Mouse (Mus musculus) limb, embryonic 11.5 days (tissue): ENCODE data around the gene Pip5kl1. TPM values are rescaled to one million over a fixed set of nuclear protein-coding genes. Genes with fewer than 3 reads are reported as not detected.

Experiments used
- ATAC-seq: fragments of 200-750 bp; cut with Nextera tagmentation; 2 replicates; pipeline ENCODE4 v1.8.0; 2017; ENCODE audit warnings: low read depth; ENCODE audit not compliant: insufficient number of reproducible peaks, low FRiP score, low TSS enrichment
- DNase-seq: peaks from one replicate; pipeline ENCODE4 v3.0.0-alpha.2; 2015; ENCODE audit warnings: low spot score
- H3K27ac ChIP-seq: fragments of 300-500 bp; sonication (generic); replicated peaks from 2 replicates; pipeline ENCODE4 v1.5.1; 2014; ENCODE audit warnings: low read depth, mild to moderate bottlenecking, low read length
- H3K27me3 ChIP-seq: fragments of 300-500 bp; sonication (generic); 2 replicates; pipeline ENCODE4 v1.6.1; 2014; ENCODE audit warnings: mild to moderate bottlenecking, low read length, mixed read lengths; ENCODE audit not compliant: control insufficient read depth, insufficient read depth
- H3K36me3 ChIP-seq: fragments of 300-500 bp; sonication (generic); 2 replicates; pipeline ENCODE4 v1.6.1; 2014; ENCODE audit warnings: mild to moderate bottlenecking, low read length, moderate library complexity, mixed read lengths; ENCODE audit not compliant: control insufficient read depth, insufficient read depth
- H3K4me1 ChIP-seq: fragments of 300-500 bp; sonication (generic); 2 replicates; pipeline ENCODE4 v1.6.1; 2014; ENCODE audit warnings: low read length, mixed read lengths; ENCODE audit not compliant: control insufficient read depth, insufficient read depth
- H3K4me2 ChIP-seq: fragments of 300-500 bp; sonication (generic); 2 replicates; pipeline ENCODE4 v1.6.1; 2014; ENCODE audit warnings: low read depth, mild to moderate bottlenecking, moderate library complexity; ENCODE audit not compliant: severe bottlenecking
- H3K4me3 ChIP-seq: fragments of 300-500 bp; sonication (generic); 2 replicates; pipeline ENCODE4 v1.5.1; 2014; ENCODE audit warnings: low read depth, low read length
- H3K9ac ChIP-seq: fragments of 300-500 bp; sonication (generic); 2 replicates; pipeline ENCODE4 v1.6.1; 2014; ENCODE audit warnings: mild to moderate bottlenecking, low read length
- H3K9me3 ChIP-seq: fragments of 300-500 bp; sonication (generic); 2 replicates; pipeline ENCODE4 v1.6.1; 2016; ENCODE audit warnings: low read length; ENCODE audit not compliant: control insufficient read depth
- WGBS: fragments of 180-500 bp; shearing (Covaris S2); extraction: QIAGEN DNeasy Blood & Tissue Kit; methylation state at CpG from one replicate; pipeline ENCODE4 v1.1.7; 2014; 5-methylcytosine and 5-hydroxymethylcytosine counted together
- polyA plus RNA-seq: library from polyadenylated mRNA; unstranded; fragments of >200 nt; fragmentation: Nextera tagmentation; extraction: Ambion mirVana; gene quantifications from 2 replicates; pipeline ENCODE4 v1.2.1, GENCODE M21; 2014

Gene Pip5kl1
- polyA plus RNA-seq, 1 experiment from 2014 or later: 3.3 TPM

- Histone ChIP-seq H3K4me3 (no peak overlapping the region), H3K9ac (no peak overlapping the region)
These were observed 32.5 kb upstream of the Pip5kl1 start for GRCm38 (mm10) chr2:32541986-32542573.

GRCm38 (mm10) chr2:32543031-32543449 lies 31.6 kb upstream of the Pip5kl1 start:
- H3K9me3 ChIP-seq: no peaks in the 10 kb centered on the region
- H3K4me1 ChIP-seq: peaks cover 9% of the 10 kb centered on the region
- H3K4me2 ChIP-seq: no peak overlapping the region
- no peak overlapping the region for H3K27ac ChIP-seq
- H3K9ac ChIP-seq: no peak overlapping the region
- H3K36me3 ChIP-seq: no peaks in the 10 kb centered on the region
- DNase-seq (no peak), ATAC-seq (no peak)
- H3K27me3 ChIP-seq: no peaks in the 10 kb centered on the region
- H3K4me3 ChIP-seq: no peak overlapping the region
- WGBS: 93% methylated on average over 3 of the region's 3 CpGs

More at GRCm38 (mm10) chr2:32541986-32542573, 32.5 kb upstream of the Pip5kl1 start:
- no peaks in the 10 kb centered on the region for H3K27me3 ChIP-seq
- no peaks in the 10 kb centered on the region for H3K36me3 ChIP-seq
- ATAC-seq (no peak), DNase-seq (no peak)
- H3K27ac ChIP-seq: no peak overlapping the region
- H3K4me2 ChIP-seq: no peak overlapping the region
- 92% methylated on average over 4 of the region's 4 CpGs for WGBS
- peaks cover 18% of the 10 kb centered on the region for H3K4me1 ChIP-seq
- no peaks in the 10 kb centered on the region for H3K9me3 ChIP-seq

GRCm38 (mm10) chr2:32546951-32547350 lies 27.6 kb upstream of the Pip5kl1 start:
- Histone ChIP-seq H3K4me3 (no peak overlapping the region), H3K27ac (no peak overlapping the region), H3K36me3 (no peaks in the 10 kb centered on the region), H3K4me2 (no peak overlapping the region), H3K27me3 (no peaks in the 10 kb centered on the region), H3K9ac (no peak overlapping the region), H3K4me1 (peaks cover 4% of the 10 kb centered on the region; the same call in 1 of the 2 replicates), H3K9me3 (no peaks in the 10 kb centered on the region)
- ATAC-seq (no peak), DNase-seq (no peak)
- 81% methylated on average over 1 of the region's 1 CpGs for WGBS

GRCm38 (mm10) chr2:32547380-32547779 lies 27.2 kb upstream of the Pip5kl1 start:
- no peak for ATAC-seq
- Histone ChIP-seq H3K27me3 (no peaks in the 10 kb centered on the region), H3K9me3 (no peaks in the 10 kb centered on the region), H3K4me3 (no peak overlapping the region), H3K4me2 (no peak overlapping the region), H3K4me1 (peaks cover 4% of the 10 kb centered on the region; the same call in 1 of the 2 replicates), H3K9ac (no peak overlapping the region), H3K27ac (no peak overlapping the region), H3K36me3 (no peaks in the 10 kb centered on the region)
- WGBS: 89% methylated on average over 5 of the region's 5 CpGs
- DNase-seq: no peak

- Histone ChIP-seq H3K4me2 (no peak overlapping the region), H3K9me3 (no peaks in the 10 kb centered on the region), H3K4me1 (peaks cover 4% of the 10 kb centered on the region; the same call in 1 of the 2 replicates), H3K9ac (no peak overlapping the region), H3K4me3 (no peak overlapping the region), H3K27me3 (no peaks in the 10 kb centered on the region), H3K36me3 (no peaks in the 10 kb centered on the region), H3K27ac (no peak overlapping the region)
- WGBS: 94% methylated on average over 7 of the region's 7 CpGs
- DNase-seq (no peak), ATAC-seq (no peak)
These were observed 26.4 kb upstream of the Pip5kl1 start for GRCm38 (mm10) chr2:32547964-32548739.

GRCm38 (mm10) chr2:32549171-32549570 lies 25.4 kb upstream of the Pip5kl1 start:
- no peak for DNase-seq
- Histone ChIP-seq H3K4me1 (peaks cover 4% of the 10 kb centered on the region; the same call in 1 of the 2 replicates), H3K4me2 (no peak overlapping the region), H3K4me3 (no peak overlapping the region), H3K27ac (no peak overlapping the region), H3K9ac (no peak overlapping the region), H3K9me3 (no peaks in the 10 kb centered on the region), H3K27me3 (no peaks in the 10 kb centered on the region), H3K36me3 (no peaks in the 10 kb centered on the region)
- no peak for ATAC-seq
- 88% methylated on average over 9 of the region's 9 CpGs for WGBS

- no peak overlapping the region for H3K9ac ChIP-seq
- H3K36me3 ChIP-seq: no peaks in the 10 kb centered on the region
- H3K4me1 ChIP-seq: peaks cover 4% of the 10 kb centered on the region; the same call in 1 of the 2 replicates
- H3K27me3 ChIP-seq: no peaks in the 10 kb centered on the region
- WGBS: 50% methylated on average over 6 of the region's 6 CpGs
- ATAC-seq (no peak), DNase-seq (no peak)
- no peaks in the 10 kb centered on the region for H3K9me3 ChIP-seq
- H3K27ac ChIP-seq: no peak overlapping the region; the same call in 1 of the 2 replicates
- no peak overlapping the region for H3K4me3 ChIP-seq
- H3K4me2 ChIP-seq: no peak overlapping the region
These were observed 24.8 kb upstream of the Pip5kl1 start for GRCm38 (mm10) chr2:32549764-32550163.

- 77% methylated on average over 5 of the region's 5 CpGs for WGBS
- no peaks in the 10 kb centered on the region for H3K9me3 ChIP-seq
- H3K36me3 ChIP-seq: no peaks in the 10 kb centered on the region
- H3K4me3 ChIP-seq: no peak overlapping the region
- H3K27ac ChIP-seq: no peak overlapping the region
- no peaks in the 10 kb centered on the region for H3K27me3 ChIP-seq
- H3K9ac ChIP-seq: no peak overlapping the region
- no peak for DNase-seq
- peaks cover 4% of the 10 kb centered on the region; the same call in 1 of the 2 replicates for H3K4me1 ChIP-seq
- no peak for ATAC-seq
- no peak overlapping the region for H3K4me2 ChIP-seq
These were observed 23.4 kb upstream of the Pip5kl1 start for GRCm38 (mm10) chr2:32551236-32551635.
